Mouse (Mus musculus): Measurements from ENCODE around the gene Shb.

DNA sequence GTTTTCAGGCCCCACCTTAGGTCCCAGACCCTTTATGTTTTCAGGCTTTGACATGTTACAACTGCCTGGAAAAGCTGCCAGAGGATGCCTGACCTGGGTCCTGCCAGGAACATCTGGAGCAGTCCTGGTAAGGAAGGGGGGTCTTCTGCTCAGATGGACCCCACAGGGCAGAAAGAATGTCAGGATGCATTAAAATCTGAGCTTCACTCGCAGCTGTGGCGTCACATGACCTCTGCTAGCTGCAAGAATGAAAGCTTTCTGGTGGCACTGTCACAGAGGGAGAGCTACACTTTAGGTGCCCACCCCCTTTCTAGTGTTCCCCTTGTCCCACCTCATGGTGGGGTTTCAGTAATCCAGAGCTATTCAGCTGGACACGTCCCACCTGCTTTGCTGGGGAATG, 95.3 kb downstream of the Shb start:
- TF ChIP-seq CTCF (IDR thresholded peaks at IDR 0.05; ENCODE audit: extremely low read depth, insufficient read length, insufficient replicate concordance, low read depth, low read length) = no peak
- no peak for TF ChIP-seq POLR2A (IDR thresholded peaks at IDR 0.05; ENCODE audit: low read depth, low read length)

All from small intestine, adult 2 months (tissue).